Mouse (Mus musculus) lung, postnatal 25 days (tissue): ENCODE results near the gene Proser2.

Experiments
- DNase-seq: peaks from one replicate; pipeline ENCODE4 v3.0.0; 2022; ENCODE audit warnings: low spot score

Proser2 gene

GRCm38 (mm10) chr2:6072685-6073260 lies 57.2 kb downstream of the Proser2 start:
- DNase-seq = no peak

- DNase-seq = peak; percentile 88
Observed at GRCm38 (mm10) chr2:6071598-6072440, 58.2 kb downstream of the Proser2 start.

- no peak for DNase-seq
Observed at GRCm38 (mm10) chr2:6070925-6071324, 59.1 kb downstream of the Proser2 start.

DNA sequence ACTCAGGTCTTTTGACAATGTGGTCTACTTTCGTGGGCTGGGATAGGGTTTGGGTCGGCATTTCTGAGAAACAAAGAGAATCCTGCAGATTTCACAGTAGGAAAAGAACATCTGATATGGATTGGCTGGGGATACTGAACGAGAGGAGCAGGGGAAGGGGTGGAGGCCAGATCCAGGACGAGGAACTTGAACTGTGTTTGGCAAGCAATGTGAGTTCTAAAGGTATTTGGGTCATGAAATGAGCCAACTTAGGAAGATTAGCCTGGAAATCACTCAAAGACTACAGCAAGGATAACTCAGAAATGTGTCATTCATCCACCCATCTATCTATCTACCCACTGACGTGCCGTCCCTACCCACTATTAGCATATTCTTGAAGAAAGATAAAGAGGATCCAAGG lies 62.7 kb downstream of the Proser2 start:
- DNase-seq = no peak

DNA sequence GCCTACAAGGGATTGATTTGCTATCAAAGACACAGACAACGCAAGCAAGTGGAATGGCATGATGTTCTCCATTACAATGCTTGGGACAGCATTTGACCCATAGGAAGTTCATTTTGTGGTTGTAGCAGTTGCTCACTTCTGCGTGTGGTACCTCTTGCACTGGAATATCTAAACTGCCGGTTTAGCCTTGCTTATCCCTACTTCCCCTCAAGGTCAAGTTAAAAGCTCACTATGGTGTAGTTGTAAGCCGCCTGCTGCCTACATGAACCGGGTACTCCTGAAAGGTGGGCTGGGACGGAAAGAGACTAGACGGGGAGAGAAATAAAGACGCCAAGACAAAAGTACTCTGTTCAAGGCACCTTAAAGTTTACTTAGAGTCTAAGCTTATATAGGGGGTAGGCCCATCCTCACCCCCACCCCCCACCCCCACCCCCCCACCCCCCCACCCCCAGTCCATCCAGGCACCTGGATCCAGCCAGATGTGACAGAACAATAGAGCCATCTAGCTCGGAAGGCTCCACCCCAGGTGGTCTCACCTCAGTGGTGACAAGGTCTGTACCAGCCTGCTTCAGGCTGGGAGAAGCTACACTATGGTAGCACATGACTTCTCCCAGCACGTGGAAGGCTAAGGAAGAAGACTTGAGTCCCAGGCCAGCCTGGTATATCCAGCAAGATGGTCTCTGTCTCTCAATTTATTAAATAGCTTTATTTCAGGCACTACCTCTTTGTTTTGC lies 69.8 kb downstream of the Proser2 start:
- DNase-seq = no peak

DNA sequence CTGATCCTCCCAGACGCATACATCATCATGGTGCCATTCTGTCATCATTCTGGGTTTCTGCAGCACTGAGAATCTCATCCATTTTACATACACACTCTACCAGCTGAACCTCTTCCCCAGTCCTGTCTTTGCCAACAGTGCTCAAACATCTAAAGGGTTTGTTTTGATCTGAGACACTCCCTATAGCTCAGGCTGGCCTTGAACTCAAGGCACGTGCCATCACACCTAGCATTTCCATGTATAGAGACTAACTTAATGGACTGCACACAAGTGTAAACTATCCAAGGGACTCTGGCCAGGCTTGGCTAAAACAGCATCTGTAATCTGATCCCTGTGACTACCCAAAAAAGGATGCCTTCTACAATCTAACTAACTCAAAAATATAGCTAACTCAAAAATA lies 70.7 kb downstream of the Proser2 start:
- DNase-seq = no peak

- no peak for DNase-seq
Observed at GRCm38 (mm10) chr2:6056518-6056917, 73.5 kb downstream of the Proser2 start.

DNA sequence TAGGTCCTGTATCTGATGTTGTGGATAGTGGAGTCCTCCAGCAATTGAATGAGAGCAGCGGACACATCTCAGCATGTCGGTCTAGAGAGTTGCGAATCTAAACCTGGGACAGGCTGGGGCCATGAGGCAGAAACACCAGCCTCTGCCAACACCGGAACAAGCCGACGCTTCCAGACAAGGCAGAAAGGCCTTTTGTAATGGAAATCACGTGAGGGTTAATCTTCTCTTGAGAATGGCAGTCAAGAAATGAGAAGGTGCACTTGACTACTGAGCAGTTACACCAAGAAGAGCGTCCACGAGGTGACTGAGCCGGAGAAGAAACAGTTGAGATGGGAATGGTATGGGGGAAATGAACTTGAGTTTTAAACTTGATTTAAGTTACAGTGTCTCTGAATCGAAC lies 74.5 kb downstream of the Proser2 start:
- no peak for DNase-seq

DNA sequence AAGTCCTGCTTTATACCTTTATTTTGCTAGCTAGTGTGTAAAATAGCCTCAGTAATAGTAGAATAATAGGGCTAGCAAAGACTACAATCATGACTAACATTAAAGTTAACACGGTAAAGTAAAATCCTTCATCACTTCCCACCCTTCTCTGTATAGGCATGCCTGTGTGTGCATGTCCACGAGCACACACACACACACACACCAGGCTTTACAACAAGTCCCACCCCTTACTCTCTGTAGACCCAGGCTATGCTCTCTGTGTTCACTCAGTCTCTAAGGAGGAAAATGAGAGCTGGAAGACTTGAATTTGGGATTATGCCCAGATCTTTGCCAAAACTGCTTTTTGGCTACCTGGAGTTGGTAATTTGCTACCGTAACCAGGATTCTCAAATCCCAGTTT lies 81.0 kb downstream of the Proser2 start:
- DNase-seq = no peak

GRCm38 (mm10) chr2:6048570-6048969 lies 81.4 kb downstream of the Proser2 start:
- DNase-seq = no peak
